Mouse (Mus musculus): Measurements from ENCODE around the gene Fbxl7. TPM values are rescaled to one million over a fixed set of nuclear protein-coding genes. Genes with fewer than 3 reads are reported as not detected.

The Fbxl7 gene
- total RNA-seq, 2 experiments from 2014 or later: 5.0 to 7.0 TPM

- peak in 1 of 2 experiments; percentile 27 for DNase-seq (ENCODE audit: low spot score in 2 of 2)
These were observed 361.2 kb downstream of the Fbxl7 start for GRCm38 (mm10) chr15:26533997-26534700.

DNA sequence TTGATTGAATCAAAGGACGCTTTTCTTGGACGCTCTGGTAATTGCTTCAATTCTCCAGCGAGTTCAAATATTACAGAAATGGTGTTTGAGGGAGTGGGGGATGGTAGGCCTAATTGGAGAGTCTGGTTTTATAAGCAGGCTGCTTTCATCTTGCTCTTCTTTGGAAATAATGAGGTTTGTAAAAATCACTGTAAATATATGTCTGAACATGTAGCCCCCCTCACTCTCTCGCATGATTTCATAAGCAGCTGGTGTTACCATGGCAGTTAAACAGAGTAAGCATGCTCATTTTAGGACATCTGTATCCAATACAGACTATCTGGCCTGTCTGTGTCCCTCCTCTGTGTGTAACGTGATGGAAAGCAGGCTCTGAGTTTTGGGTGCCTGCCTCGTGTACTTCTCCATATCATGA, 376.2 kb downstream of the Fbxl7 start:
- no peak for DNase-seq (ENCODE audit: low spot score in 2 of 2)

- no peak for DNase-seq (ENCODE audit: low spot score in 2 of 2)
These were observed 394.4 kb downstream of the Fbxl7 start for GRCm38 (mm10) chr15:26501024-26501423.

Data from layer of hippocampus, postnatal 14 days (tissue).